Mouse (Mus musculus) forebrain, embryonic 11.5 days (tissue): ENCODE data around the gene Gm8356. TPM values are rescaled to one million over a fixed set of nuclear protein-coding genes. Genes with fewer than 3 reads are reported as not detected.
"Not testable (repeated sequence)": the region's sequence is repeated elsewhere in the genome, so short reads cannot be mapped to it uniquely, and the experiment has no call there.

Experiments
- ATAC-seq: fragments of 200-750 bp; cut with Nextera tagmentation; replicated peaks from 2 replicates; pipeline ENCODE4 v1.8.0; 2017; ENCODE audit warnings: moderate TSS enrichment; ENCODE audit not compliant: low FRiP score
- DNase-seq: peaks from one replicate; pipeline ENCODE4 v3.0.0-alpha.2; 2017; ENCODE audit warnings: low spot score
- H3K27ac ChIP-seq: fragments of 300-500 bp; sonication (generic); 2 replicates; pipeline ENCODE4 v1.5.1; 2014; ENCODE audit warnings: low read depth, low read length
- H3K27me3 ChIP-seq: fragments of 300-500 bp; sonication (generic); 2 replicates; pipeline ENCODE4 v1.6.1; 2014; ENCODE audit warnings: mild to moderate bottlenecking, low read length, mixed read lengths; ENCODE audit not compliant: control insufficient read depth, insufficient read depth
- H3K36me3 ChIP-seq: fragments of 300-500 bp; sonication (generic); 2 replicates; pipeline ENCODE4 v1.6.1; 2014; ENCODE audit warnings: mild to moderate bottlenecking, low read length, moderate library complexity, mixed read lengths; ENCODE audit not compliant: control insufficient read depth, insufficient read depth
- H3K4me1 ChIP-seq: fragments of 300-500 bp; sonication (generic); replicated peaks from 2 replicates; pipeline ENCODE4 v1.6.1; 2014; ENCODE audit warnings: low read length, mixed read lengths; ENCODE audit not compliant: control insufficient read depth, insufficient read depth
- H3K4me2 ChIP-seq: fragments of 300-500 bp; sonication (generic); 2 replicates; pipeline ENCODE4 v1.6.1; 2014; ENCODE audit warnings: low read depth, mild to moderate bottlenecking, low read length, moderate library complexity, mixed read lengths; ENCODE audit not compliant: severe bottlenecking
- H3K4me3 ChIP-seq: fragments of 300-500 bp; sonication (generic); 2 replicates; pipeline ENCODE4 v1.5.1; 2014; ENCODE audit warnings: low read depth, low read length
- H3K9ac ChIP-seq: fragments of 300-500 bp; sonication (generic); 2 replicates; pipeline ENCODE4 v1.6.1; 2014; ENCODE audit warnings: low read length
- H3K9me3 ChIP-seq: fragments of 300-500 bp; sonication (generic); 2 replicates; pipeline ENCODE4 v1.6.1; 2016; ENCODE audit warnings: low read length, mixed read lengths; ENCODE audit not compliant: control insufficient read depth
- WGBS: fragments of 180-500 bp; shearing (Covaris S2); extraction: QIAGEN DNeasy Blood & Tissue Kit; methylation state at CpG from one replicate; pipeline ENCODE4 v1.1.7; 2014; 5-methylcytosine and 5-hydroxymethylcytosine counted together
- polyA plus RNA-seq: library from polyadenylated mRNA; unstranded; fragments of >200 nt; fragmentation: Nextera tagmentation; extraction: Ambion mirVana; gene quantifications from 2 replicates; pipeline ENCODE4 v1.2.1, GENCODE M21; 2014

The Gm8356 gene
- not detected in 2 replicates for polyA plus RNA-seq

DNA sequence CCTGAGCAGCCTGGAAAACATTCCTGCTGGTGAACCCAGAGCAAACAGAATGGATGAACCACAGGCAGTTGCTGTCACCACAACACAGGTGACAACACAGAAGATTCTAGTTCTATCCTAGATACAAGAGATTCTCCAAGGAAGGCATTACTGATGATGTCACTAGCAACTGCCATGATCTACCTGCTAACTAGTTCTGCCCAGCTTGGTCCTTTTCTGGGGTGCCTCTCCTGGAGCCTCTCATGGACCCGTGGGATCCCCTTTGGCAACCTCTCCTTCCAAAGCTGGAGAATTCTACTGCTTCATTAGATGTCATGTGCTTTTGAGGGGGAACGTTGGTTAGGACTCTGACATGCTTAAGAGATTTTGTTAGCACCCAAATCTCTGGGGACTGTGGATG, at the start of gene Gm8356:
Gene Gm8356 (minus strand): TSS at position 101 of the 400 bp plus-strand sequence.
- DNase-seq, H3K36me3 ChIP-seq, H3K4me2 ChIP-seq, H3K4me1 ChIP-seq, H3K4me3 ChIP-seq, H3K27ac ChIP-seq, H3K9ac ChIP-seq, H3K9me3 ChIP-seq, ATAC-seq, H3K27me3 ChIP-seq: not testable (repeated sequence)
- no CpG with 5 or more reads among the region's 2 CpGs for WGBS

DNA sequence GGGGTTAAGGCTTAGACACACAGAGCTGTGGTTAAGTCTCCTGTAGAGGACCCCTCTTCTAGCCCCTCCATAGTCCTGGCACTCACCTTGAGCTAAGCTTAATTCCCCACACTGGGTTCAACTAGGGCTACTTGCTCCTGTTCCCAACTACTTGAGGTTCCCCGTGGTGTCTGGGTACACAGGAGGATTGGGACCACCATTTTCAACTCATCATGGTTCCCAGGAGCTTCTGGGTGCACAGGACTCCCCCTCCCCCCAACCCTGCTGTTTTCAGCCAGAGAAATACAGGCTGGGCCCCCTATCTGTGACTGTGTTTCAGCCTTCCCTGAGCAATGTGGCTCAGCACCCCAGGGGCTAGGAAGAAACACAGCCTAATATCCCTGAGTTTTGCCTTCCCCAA, 50.8 kb downstream of the Gm8356 start:
- H3K9me3 ChIP-seq, H3K27me3 ChIP-seq, H3K36me3 ChIP-seq, H3K4me1 ChIP-seq, DNase-seq, ATAC-seq, H3K4me3 ChIP-seq, H3K27ac ChIP-seq, H3K4me2 ChIP-seq, H3K9ac ChIP-seq: not testable (repeated sequence)
- 53% methylated on average over 1 of the region's 1 CpGs for WGBS

- not testable (repeated sequence) for DNase-seq, H3K27ac ChIP-seq, H3K9me3 ChIP-seq, H3K36me3 ChIP-seq, ATAC-seq, H3K4me1 ChIP-seq, H3K27me3 ChIP-seq, H3K9ac ChIP-seq, H3K4me2 ChIP-seq, H3K4me3 ChIP-seq
- no CpG with 5 or more reads among the region's 1 CpGs for WGBS
Observed at GRCm38 (mm10) chr14:6485541-6485940, 51.5 kb downstream of the Gm8356 start.

GRCm38 (mm10) chr14:6482126-6482525, 55.0 kb downstream of the Gm8356 start:
- H3K4me1 ChIP-seq, H3K9me3 ChIP-seq, H3K27ac ChIP-seq, ATAC-seq, H3K9ac ChIP-seq, DNase-seq, H3K27me3 ChIP-seq, H3K36me3 ChIP-seq, H3K4me3 ChIP-seq, H3K4me2 ChIP-seq: not testable (repeated sequence)
- WGBS, result 83% methylated on average over 7 of the region's 8 CpGs

Other genes starting within 250 kb of the Gm8356 start
- gene Gm21103, start 232.4 kb downstream of the Gm8356 start, polyA plus RNA-seq, result not detected in 2 replicates
- gene Gm3618, start 193.6 kb downstream of the Gm8356 start, polyA plus RNA-seq, result not detected in 2 replicates
- not detected in 2 replicates for gene Gm16440, start 147.0 kb downstream of the Gm8356 start, polyA plus RNA-seq
- 1.3 and 2.5 TPM in 2 replicates for gene Gm3591, start 124.8 kb downstream of the Gm8356 start, polyA plus RNA-seq
- gene Gm3594, start 92.7 kb downstream of the Gm8356 start, polyA plus RNA-seq, result not detected in 2 replicates
- gene Gm3629, start 53.3 kb upstream of the Gm8356 start, polyA plus RNA-seq, result 0.56 TPM in 1 of 2 replicates, not detected in the other
- gene Gm3460, start 85.1 kb upstream of the Gm8356 start, polyA plus RNA-seq, result not detected in 2 replicates
- gene Gm10251, start 146.9 kb upstream of the Gm8356 start, polyA plus RNA-seq, result not detected in 2 replicates
- not detected in 2 replicates for gene Gm8050, start 183.0 kb upstream of the Gm8356 start, polyA plus RNA-seq
- 7.0 and 7.2 TPM in 2 replicates for gene Gm3636, start 205.0 kb upstream of the Gm8356 start, polyA plus RNA-seq
- not detected in 2 replicates for gene Gm8362, start 237.1 kb upstream of the Gm8356 start, polyA plus RNA-seq